Mouse (Mus musculus) liver, embryonic 16.5 days (tissue): ENCODE data around the gene Bmp10. TPM values are rescaled to one million over a fixed set of nuclear protein-coding genes. Genes with fewer than 3 reads are reported as not detected.

Experiments
- ATAC-seq: fragments of 200-750 bp; cut with Nextera tagmentation; 2 replicates; pipeline ENCODE4 v1.8.0; 2017; ENCODE audit warnings: low read depth, mild to moderate bottlenecking, moderate number of reproducible peaks, moderate library complexity
- H3K27ac ChIP-seq: fragments of 300-500 bp; sonication (generic); 2 replicates; pipeline ENCODE4 v1.5.1; 2014; ENCODE audit warnings: mild to moderate bottlenecking, low read length
- H3K27me3 ChIP-seq: fragments of 300-500 bp; sonication (generic); 2 replicates; pipeline ENCODE4 v1.6.1; 2014; ENCODE audit warnings: low read depth, low read length, mixed read lengths; ENCODE audit not compliant: control insufficient read depth, insufficient read depth
- H3K36me3 ChIP-seq: fragments of 300-500 bp; sonication (generic); 2 replicates; pipeline ENCODE4 v1.6.1; 2014; ENCODE audit warnings: mild to moderate bottlenecking; ENCODE audit not compliant: control insufficient read depth, insufficient read depth
- H3K4me1 ChIP-seq: fragments of 300-500 bp; sonication (generic); 2 replicates; pipeline ENCODE4 v1.6.1; 2014; ENCODE audit warnings: low read depth, low read length, mixed read lengths; ENCODE audit not compliant: control insufficient read depth
- H3K4me2 ChIP-seq: fragments of 300-500 bp; sonication (generic); 2 replicates; pipeline ENCODE4 v1.6.1; 2014; ENCODE audit warnings: low read depth, low read length, mixed read lengths
- H3K4me3 ChIP-seq: fragments of 300-500 bp; sonication (generic); 2 replicates; pipeline ENCODE4 v1.5.1; 2014; ENCODE audit warnings: low read depth, mild to moderate bottlenecking, low read length
- H3K9ac ChIP-seq: fragments of 300-500 bp; sonication (generic); 2 replicates; pipeline ENCODE4 v1.6.1; 2014; ENCODE audit warnings: low read depth, low read length
- H3K9me3 ChIP-seq: fragments of 300-500 bp; sonication (generic); replicated peaks from 2 replicates; pipeline ENCODE4 v1.6.1; 2016; ENCODE audit warnings: low read length; ENCODE audit not compliant: control insufficient read depth
- WGBS: fragments of 180-500 bp; shearing (Covaris S2); extraction: QIAGEN DNeasy Blood & Tissue Kit; methylation state at CpG from one replicate; pipeline ENCODE4 v1.1.7; 2014; ENCODE audit not compliant: insufficient replicate concordance; 5-methylcytosine and 5-hydroxymethylcytosine counted together
- polyA plus RNA-seq: library from polyadenylated mRNA; unstranded; fragments of >200 nt; fragmentation: Nextera tagmentation; extraction: Ambion mirVana; gene quantifications from 2 replicates; pipeline ENCODE4 v1.2.1, GENCODE M21; 2015

Bmp10 gene
- polyA plus RNA-seq, 1 experiment from 2014 or later: 0.15 TPM

DNA sequence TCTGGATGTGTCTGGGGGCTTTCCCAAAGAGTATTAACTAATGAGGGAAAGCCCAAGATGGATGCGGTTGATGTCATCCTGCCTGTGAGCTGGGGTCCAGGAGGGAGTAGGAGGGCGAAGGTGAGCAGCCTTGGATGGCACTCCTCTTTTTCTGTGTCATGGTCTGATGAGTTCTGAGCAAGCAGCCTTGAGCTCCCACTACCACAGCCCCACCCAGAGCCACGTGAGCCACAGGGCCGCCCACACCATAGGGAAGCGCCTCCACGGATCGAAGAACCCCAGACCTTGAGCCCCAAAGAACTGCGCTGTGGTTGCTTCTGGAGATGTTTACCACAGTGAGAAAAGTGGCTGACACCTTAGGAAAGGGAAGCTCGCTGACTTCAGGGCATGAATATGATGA is 34.0 kb upstream of the Bmp10 start:
- no peak overlapping the region for H3K9ac ChIP-seq
- H3K4me1 ChIP-seq: peaks cover 9% of the 10 kb centered on the region
- WGBS: 67% methylated on average over 9 of the region's 9 CpGs
- no peak overlapping the region for H3K4me3 ChIP-seq
- H3K4me2 ChIP-seq: no peak overlapping the region
- H3K27me3 ChIP-seq: no peaks in the 10 kb centered on the region
- H3K9me3 ChIP-seq: no peaks in the 10 kb centered on the region
- H3K27ac ChIP-seq: no peak overlapping the region
- no peak for ATAC-seq
- H3K36me3 ChIP-seq: no peaks in the 10 kb centered on the region

GRCm38 (mm10) chr6:87399137-87399536 is 29.7 kb upstream of the Bmp10 start:
- 0 out of 2 replicates have a peak, but pooled peaks have one; percentile 21 for ATAC-seq
- Histone ChIP-seq H3K9ac (no peak overlapping the region), H3K9me3 (no peaks in the 10 kb centered on the region), H3K27me3 (no peaks in the 10 kb centered on the region), H3K4me1 (no peaks in the 10 kb centered on the region; the same call in 1 of the 2 replicates), H3K4me3 (no peak overlapping the region), H3K36me3 (no peaks in the 10 kb centered on the region), H3K27ac (no peak overlapping the region), H3K4me2 (no peak overlapping the region)
- WGBS: 1% methylated on average over 5 of the region's 5 CpGs

DNA sequence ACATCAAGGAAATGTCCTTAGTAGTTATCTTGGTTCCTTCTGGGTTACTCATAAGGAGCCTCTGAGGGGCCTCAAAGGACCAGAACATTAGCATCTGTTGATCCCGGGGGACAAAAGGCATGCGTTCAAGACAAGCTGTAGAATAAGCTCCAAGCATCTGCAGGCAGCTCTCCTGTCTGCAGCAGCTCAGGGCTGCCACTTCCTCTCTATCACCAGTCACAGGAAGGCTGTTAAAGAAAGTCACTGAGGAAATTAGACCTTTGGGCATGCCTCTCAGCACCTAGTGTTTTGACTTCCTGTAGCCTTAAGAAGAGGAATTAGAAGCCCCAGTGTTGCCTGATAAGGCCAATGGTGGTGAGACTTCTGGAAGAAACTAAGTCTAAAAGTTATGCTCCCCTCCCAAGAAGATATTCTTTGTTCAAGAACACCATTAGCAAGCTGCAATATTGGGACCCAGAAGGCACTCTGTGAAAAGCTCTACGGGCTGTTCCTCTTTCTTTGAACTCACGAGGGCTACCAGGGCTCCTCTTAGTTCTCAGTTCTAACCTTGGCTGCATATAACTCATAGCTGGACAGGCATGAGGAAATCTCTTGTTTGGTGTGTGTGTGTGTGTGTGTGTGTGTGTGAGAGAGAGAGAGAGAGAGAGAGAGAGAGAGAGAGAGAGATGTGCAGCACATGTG is 28.8 kb upstream of the Bmp10 start:
- no peak for ATAC-seq
- H3K27ac ChIP-seq: 0 out of 2 replicates have a peak overlapping the region, but pooled peaks have one; percentile 1
- 7% methylated on average over 4 of the region's 4 CpGs for WGBS

GRCm38 (mm10) chr6:87401456-87401855 is 27.3 kb upstream of the Bmp10 start:
- WGBS: 41% methylated on average over 6 of the region's 6 CpGs
- H3K4me1 ChIP-seq: no peaks in the 10 kb centered on the region; the same call in 1 of the 2 replicates
- H3K27ac ChIP-seq: no peak overlapping the region
- no peak overlapping the region for H3K4me2 ChIP-seq
- no peak overlapping the region for H3K9ac ChIP-seq
- no peaks in the 10 kb centered on the region for H3K9me3 ChIP-seq
- H3K4me3 ChIP-seq: no peak overlapping the region
- 0 out of 2 replicates have a peak, but pooled peaks have one; percentile 37 for ATAC-seq
- H3K36me3 ChIP-seq: no peaks in the 10 kb centered on the region
- no peaks in the 10 kb centered on the region for H3K27me3 ChIP-seq

More for the DNA sequence above, 28.8 kb upstream of the Bmp10 start:
- Histone ChIP-seq H3K9me3 (no peaks in the 10 kb centered on the region), H3K9ac (no peak overlapping the region), H3K36me3 (no peaks in the 10 kb centered on the region), H3K4me1 (no peaks in the 10 kb centered on the region; the same call in 1 of the 2 replicates), H3K27me3 (no peaks in the 10 kb centered on the region), H3K4me3 (no peak overlapping the region), H3K4me2 (no peak overlapping the region)

DNA sequence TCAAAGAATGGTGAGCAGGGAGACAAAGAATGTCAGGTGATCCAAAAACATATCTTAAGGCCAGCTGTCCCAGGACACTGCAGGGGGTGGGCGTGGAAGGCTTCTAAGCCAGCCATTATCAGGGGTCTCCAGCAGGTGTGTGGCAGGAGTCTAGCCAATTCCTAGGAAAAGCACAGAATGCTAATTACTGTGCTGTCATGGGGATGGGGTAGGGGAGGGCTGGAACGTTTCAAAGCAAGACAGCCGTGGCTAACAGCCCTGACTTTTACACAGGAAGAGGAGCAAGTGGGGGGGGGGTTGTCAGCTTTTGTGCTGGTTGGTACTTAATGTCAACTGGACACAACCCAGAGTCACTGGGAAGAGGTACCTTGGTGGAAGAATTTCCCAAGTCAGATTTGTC is 16.8 kb upstream of the Bmp10 start:
- no peak overlapping the region for H3K4me3 ChIP-seq
- no peak overlapping the region for H3K27ac ChIP-seq
- no peaks in the 10 kb centered on the region for H3K36me3 ChIP-seq
- H3K4me2 ChIP-seq: no peak overlapping the region
- no peaks in the 10 kb centered on the region for H3K4me1 ChIP-seq
- H3K9me3 ChIP-seq: no peaks in the 10 kb centered on the region
- H3K9ac ChIP-seq: no peak overlapping the region
- ATAC-seq: no peak
- 33% methylated on average over 3 of the region's 3 CpGs for WGBS
- no peaks in the 10 kb centered on the region for H3K27me3 ChIP-seq

DNA sequence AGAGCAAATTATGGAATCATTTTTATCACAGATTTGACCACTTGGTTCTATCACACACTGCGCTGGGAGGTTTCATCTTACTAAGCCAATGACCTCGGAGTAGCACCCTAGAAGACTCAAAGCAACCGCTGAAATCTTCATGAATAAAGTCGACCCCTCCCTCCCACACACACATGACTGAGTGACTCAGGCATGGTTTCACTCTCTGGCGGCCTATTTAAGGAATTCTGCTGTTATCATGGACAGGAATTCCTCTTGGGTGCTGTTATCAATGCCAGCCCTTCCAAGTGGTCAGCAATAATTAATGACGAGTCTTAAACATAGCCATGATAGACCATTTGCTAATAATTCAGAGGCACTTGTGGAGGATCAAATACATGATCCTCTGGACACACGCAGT is 6.5 kb upstream of the Bmp10 start:
- H3K9me3 ChIP-seq: no peaks in the 10 kb centered on the region
- H3K27me3 ChIP-seq: no peaks in the 10 kb centered on the region
- H3K9ac ChIP-seq: no peak overlapping the region
- no peak overlapping the region for H3K4me3 ChIP-seq
- no peak for ATAC-seq
- H3K4me1 ChIP-seq: no peaks in the 10 kb centered on the region
- H3K27ac ChIP-seq: no peak overlapping the region
- H3K4me2 ChIP-seq: no peak overlapping the region
- 52% methylated on average over 7 of the region's 7 CpGs for WGBS
- H3K36me3 ChIP-seq: no peaks in the 10 kb centered on the region

- WGBS: 41% methylated on average over 19 of the region's 19 CpGs
Measured at GRCm38 (mm10) chr6:87424037-87424816, 4.6 kb upstream of the Bmp10 start.

DNA sequence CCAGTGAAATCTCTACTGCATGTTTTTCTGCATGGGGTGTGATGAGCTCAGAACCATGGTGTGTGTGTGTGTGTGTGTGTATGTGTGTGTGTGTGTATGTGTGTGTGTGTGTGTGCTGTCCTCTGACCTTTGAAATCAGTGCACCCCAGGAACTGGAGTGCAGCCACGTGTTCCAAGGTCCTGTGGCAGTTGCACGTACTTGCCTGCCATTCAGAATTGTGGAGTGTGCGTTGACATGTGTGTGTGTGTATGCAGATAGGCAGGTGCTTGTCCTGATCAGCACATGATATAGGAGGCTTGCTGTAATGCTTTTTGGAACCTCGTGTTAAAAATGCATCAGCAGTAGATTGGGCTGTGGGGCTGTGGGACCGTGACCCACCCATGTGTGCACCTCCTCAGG is 1.8 kb upstream of the Bmp10 start:
- H3K4me2 ChIP-seq: no peak overlapping the region
- H3K9ac ChIP-seq: no peak overlapping the region
- 45% methylated on average over 5 of the region's 5 CpGs for WGBS
- no peaks in the 10 kb centered on the region for H3K4me1 ChIP-seq
- no peaks in the 10 kb centered on the region for H3K9me3 ChIP-seq
- no peaks in the 10 kb centered on the region for H3K27me3 ChIP-seq
- no peaks in the 10 kb centered on the region for H3K36me3 ChIP-seq
- ATAC-seq: no peak
- no peak overlapping the region for H3K4me3 ChIP-seq
- no peak overlapping the region for H3K27ac ChIP-seq

More at GRCm38 (mm10) chr6:87424037-87424816, 4.6 kb upstream of the Bmp10 start:
- H3K9me3 ChIP-seq: no peaks in the 10 kb centered on the region
- no peaks in the 10 kb centered on the region for H3K4me1 ChIP-seq
- H3K9ac ChIP-seq: no peak overlapping the region
- H3K36me3 ChIP-seq: no peaks in the 10 kb centered on the region
- H3K4me3 ChIP-seq: no peak overlapping the region
- ATAC-seq: no peak
- no peak overlapping the region for H3K4me2 ChIP-seq
- H3K27ac ChIP-seq: no peak overlapping the region
- H3K27me3 ChIP-seq: no peaks in the 10 kb centered on the region

DNA sequence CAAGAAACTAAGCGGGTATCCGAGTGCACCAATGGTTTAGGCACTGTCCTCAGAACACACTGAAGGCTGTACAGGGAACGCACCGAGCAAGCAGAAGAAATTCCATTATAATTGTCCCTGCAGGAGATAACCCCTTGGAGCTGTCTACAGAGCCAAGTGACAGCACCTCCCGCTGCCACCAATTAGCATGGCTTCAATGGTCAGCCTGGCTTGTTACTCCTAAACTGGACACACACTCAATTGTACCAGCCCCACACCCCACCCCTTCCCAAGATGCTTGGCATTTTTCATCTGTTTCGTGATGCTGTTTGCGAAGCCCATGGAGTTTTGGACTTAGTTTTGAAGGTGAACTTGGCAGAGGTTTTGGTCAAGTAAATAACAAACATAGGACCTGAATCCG is 1.2 kb upstream of the Bmp10 start:
- H3K9ac ChIP-seq: no peak overlapping the region
- no peaks in the 10 kb centered on the region for H3K9me3 ChIP-seq
- ATAC-seq: no peak
- no peaks in the 10 kb centered on the region for H3K36me3 ChIP-seq
- H3K4me1 ChIP-seq: no peaks in the 10 kb centered on the region
- no peak overlapping the region for H3K4me2 ChIP-seq
- no peak overlapping the region for H3K27ac ChIP-seq
- no peak overlapping the region for H3K4me3 ChIP-seq
- H3K27me3 ChIP-seq: no peaks in the 10 kb centered on the region
- 69% methylated on average over 8 of the region's 8 CpGs for WGBS
